Mouse (Mus musculus) liver, embryonic 11.5 days (tissue): ENCODE results near the gene Slco3a1. TPM values are rescaled to one million over a fixed set of nuclear protein-coding genes. Genes with fewer than 3 reads are reported as not detected.

Source experiments
- ATAC-seq: fragments of 200-750 bp; cut with Nextera tagmentation; replicated peaks from 2 replicates; pipeline ENCODE4 v1.8.0; 2017; ENCODE audit warnings: moderate number of reproducible peaks, mild to moderate bottlenecking, moderate TSS enrichment, moderate library complexity; ENCODE audit not compliant: low FRiP score
- DNase-seq: peaks from one replicate; pipeline ENCODE4 v3.0.0-alpha.2; 2017; ENCODE audit warnings: low spot score
- H3K27ac ChIP-seq: fragments of 300-500 bp; sonication (generic); 2 replicates; pipeline ENCODE4 v1.5.1; 2014; ENCODE audit warnings: mild to moderate bottlenecking, low read depth, low read length, control low read depth
- H3K27me3 ChIP-seq: fragments of 300-500 bp; sonication (generic); replicated peaks from 2 replicates; pipeline ENCODE4 v1.6.1; 2014; ENCODE audit warnings: low read length, mixed read lengths; ENCODE audit not compliant: control insufficient read depth, insufficient read depth
- H3K36me3 ChIP-seq: fragments of 300-500 bp; sonication (generic); 2 replicates; pipeline ENCODE4 v1.6.1; 2014; ENCODE audit warnings: mild to moderate bottlenecking, low read length, moderate library complexity, mixed read lengths; ENCODE audit not compliant: control insufficient read depth, insufficient read depth
- H3K4me1 ChIP-seq: fragments of 300-500 bp; sonication (generic); replicated peaks from 2 replicates; pipeline ENCODE4 v1.6.1; 2014; ENCODE audit warnings: low read length, mixed read lengths; ENCODE audit not compliant: control insufficient read depth, insufficient read depth
- H3K4me2 ChIP-seq: fragments of 300-500 bp; sonication (generic); 2 replicates; pipeline ENCODE4 v1.6.1; 2014; ENCODE audit warnings: mild to moderate bottlenecking, control low read depth, moderate library complexity
- H3K4me3 ChIP-seq: fragments of 300-500 bp; sonication (generic); 2 replicates; pipeline ENCODE4 v1.5.1; 2014; ENCODE audit warnings: low read depth, low read length, control low read depth
- H3K9ac ChIP-seq: fragments of 300-500 bp; sonication (generic); 2 replicates; pipeline ENCODE4 v1.6.1; 2014; ENCODE audit warnings: low read depth, low read length, control low read depth
- H3K9me3 ChIP-seq: fragments of 300-500 bp; sonication (generic); 2 replicates; pipeline ENCODE4 v1.6.1; 2016; ENCODE audit warnings: low read length, inconsistent platforms, mixed read lengths; ENCODE audit not compliant: control insufficient read depth
- WGBS: fragments of 180-500 bp; shearing (Covaris S2); extraction: QIAGEN DNeasy Blood & Tissue Kit; methylation state at CpG from one replicate; pipeline ENCODE4 v1.1.7; 2014; 5-methylcytosine and 5-hydroxymethylcytosine counted together
- polyA plus RNA-seq: library from polyadenylated mRNA; unstranded; fragments of >200 nt; fragmentation: Nextera tagmentation; extraction: Ambion mirVana; gene quantifications from 2 replicates; pipeline ENCODE4 v1.2.1, GENCODE M21; 2014

The Slco3a1 gene
- polyA plus RNA-seq, 1 experiment from 2014 or later: 2.7 TPM

GRCm38 (mm10) chr7:74425941-74426340 lies 128.6 kb downstream of the Slco3a1 start:
- no peaks in the 10 kb centered on the region for H3K27me3 ChIP-seq
- H3K9ac ChIP-seq: no peak overlapping the region
- no peaks in the 10 kb centered on the region for H3K4me1 ChIP-seq
- H3K4me2 ChIP-seq: no peak overlapping the region
- H3K9me3 ChIP-seq: no peaks in the 10 kb centered on the region
- H3K36me3 ChIP-seq: no peaks in the 10 kb centered on the region
- 72% methylated on average over 1 of the region's 1 CpGs for WGBS
- no peak overlapping the region for H3K4me3 ChIP-seq
- H3K27ac ChIP-seq: no peak overlapping the region
- no peak for ATAC-seq
- DNase-seq: no peak

GRCm38 (mm10) chr7:74423928-74424850 lies 130.4 kb downstream of the Slco3a1 start:
- Histone ChIP-seq H3K9ac (no peak overlapping the region), H3K36me3 (no peaks in the 10 kb centered on the region), H3K9me3 (no peaks in the 10 kb centered on the region), H3K27me3 (no peaks in the 10 kb centered on the region), H3K27ac (no peak overlapping the region), H3K4me2 (no peak overlapping the region), H3K4me1 (no peaks in the 10 kb centered on the region), H3K4me3 (no peak overlapping the region)
- 62% methylated on average over 9 of the region's 9 CpGs for WGBS
- ATAC-seq (no peak), DNase-seq (no peak)

GRCm38 (mm10) chr7:74423316-74423715 lies 131.3 kb downstream of the Slco3a1 start:
- ATAC-seq: no peak
- no peak overlapping the region for H3K27ac ChIP-seq
- H3K9ac ChIP-seq: no peak overlapping the region
- 70% methylated on average over 3 of the region's 3 CpGs for WGBS
- H3K4me1 ChIP-seq: no peaks in the 10 kb centered on the region
- H3K27me3 ChIP-seq: no peaks in the 10 kb centered on the region
- no peak overlapping the region for H3K4me3 ChIP-seq
- H3K36me3 ChIP-seq: no peaks in the 10 kb centered on the region
- no peak for DNase-seq
- no peak overlapping the region for H3K4me2 ChIP-seq
- H3K9me3 ChIP-seq: no peaks in the 10 kb centered on the region

GRCm38 (mm10) chr7:74422731-74423130 lies 131.8 kb downstream of the Slco3a1 start:
- H3K4me1 ChIP-seq: no peaks in the 10 kb centered on the region
- no peaks in the 10 kb centered on the region for H3K9me3 ChIP-seq
- ATAC-seq (no peak), DNase-seq (no peak)
- H3K36me3 ChIP-seq: no peaks in the 10 kb centered on the region
- WGBS: 88% methylated on average over 2 of the region's 2 CpGs
- H3K27me3 ChIP-seq: no peaks in the 10 kb centered on the region
- no peak overlapping the region for H3K9ac ChIP-seq
- H3K4me2 ChIP-seq: no peak overlapping the region
- no peak overlapping the region for H3K27ac ChIP-seq
- no peak overlapping the region for H3K4me3 ChIP-seq

- no peak for DNase-seq
- no peaks in the 10 kb centered on the region for H3K4me1 ChIP-seq
- no peaks in the 10 kb centered on the region for H3K9me3 ChIP-seq
- H3K4me2 ChIP-seq: no peak overlapping the region
- ATAC-seq: no peak
- H3K27me3 ChIP-seq: no peaks in the 10 kb centered on the region
- 58% methylated on average over 13 of the region's 13 CpGs for WGBS
- H3K4me3 ChIP-seq: no peak overlapping the region
- H3K36me3 ChIP-seq: no peaks in the 10 kb centered on the region
- H3K27ac ChIP-seq: no peak overlapping the region
- no peak overlapping the region for H3K9ac ChIP-seq
These were observed 132.6 kb downstream of the Slco3a1 start for GRCm38 (mm10) chr7:74422002-74422401.

GRCm38 (mm10) chr7:74421591-74421990 lies 133.0 kb downstream of the Slco3a1 start:
- Histone ChIP-seq H3K4me1 (no peaks in the 10 kb centered on the region), H3K9ac (no peak overlapping the region), H3K27me3 (no peaks in the 10 kb centered on the region), H3K27ac (no peak overlapping the region), H3K36me3 (no peaks in the 10 kb centered on the region), H3K4me2 (no peak overlapping the region), H3K9me3 (no peaks in the 10 kb centered on the region), H3K4me3 (no peak overlapping the region)
- ATAC-seq (no peak), DNase-seq (no peak)
- WGBS: 93% methylated on average over 2 of the region's 2 CpGs

GRCm38 (mm10) chr7:74419706-74420105 lies 134.9 kb downstream of the Slco3a1 start:
- no peak for ATAC-seq
- no peak overlapping the region for H3K4me3 ChIP-seq
- no peaks in the 10 kb centered on the region for H3K4me1 ChIP-seq
- no peaks in the 10 kb centered on the region for H3K36me3 ChIP-seq
- no peak overlapping the region for H3K27ac ChIP-seq
- no peak overlapping the region for H3K4me2 ChIP-seq
- no peak for DNase-seq
- H3K27me3 ChIP-seq: no peaks in the 10 kb centered on the region
- H3K9me3 ChIP-seq: no peaks in the 10 kb centered on the region
- H3K9ac ChIP-seq: no peak overlapping the region
- WGBS: 78% methylated on average over 4 of the region's 4 CpGs

GRCm38 (mm10) chr7:74417009-74417408 lies 137.6 kb downstream of the Slco3a1 start:
- WGBS: 62% methylated on average over 6 of the region's 6 CpGs
- DNase-seq: no peak

GRCm38 (mm10) chr7:74415241-74415640 lies 139.3 kb downstream of the Slco3a1 start:
- no peaks in the 10 kb centered on the region for H3K9me3 ChIP-seq
- 91% methylated on average over 6 of the region's 6 CpGs for WGBS
- no peak overlapping the region for H3K4me2 ChIP-seq
- H3K9ac ChIP-seq: no peak overlapping the region
- ATAC-seq (no peak), DNase-seq (no peak)
- H3K4me1 ChIP-seq: no peaks in the 10 kb centered on the region
- no peak overlapping the region for H3K27ac ChIP-seq
- no peaks in the 10 kb centered on the region for H3K27me3 ChIP-seq
- no peak overlapping the region for H3K4me3 ChIP-seq
- H3K36me3 ChIP-seq: no peaks in the 10 kb centered on the region

More at GRCm38 (mm10) chr7:74417009-74417408, 137.6 kb downstream of the Slco3a1 start:
- no peaks in the 10 kb centered on the region for H3K27me3 ChIP-seq
- H3K27ac ChIP-seq: no peak overlapping the region
- no peak overlapping the region for H3K9ac ChIP-seq
- H3K4me2 ChIP-seq: no peak overlapping the region
- H3K9me3 ChIP-seq: no peaks in the 10 kb centered on the region
- ATAC-seq: no peak
- H3K4me3 ChIP-seq: no peak overlapping the region
- no peaks in the 10 kb centered on the region for H3K36me3 ChIP-seq
- H3K4me1 ChIP-seq: no peaks in the 10 kb centered on the region
